Mouse (Mus musculus): Measurements from ENCODE around the gene Hrh1. TPM values are rescaled to one million over a fixed set of nuclear protein-coding genes. Genes with fewer than 3 reads are reported as not detected.
A peak's percentile ranks its signal among the peaks of the same experiment; 100 is the strongest.

Gene Hrh1
- polyA plus RNA-seq, 1 experiment, result 0.55 TPM

DNA sequence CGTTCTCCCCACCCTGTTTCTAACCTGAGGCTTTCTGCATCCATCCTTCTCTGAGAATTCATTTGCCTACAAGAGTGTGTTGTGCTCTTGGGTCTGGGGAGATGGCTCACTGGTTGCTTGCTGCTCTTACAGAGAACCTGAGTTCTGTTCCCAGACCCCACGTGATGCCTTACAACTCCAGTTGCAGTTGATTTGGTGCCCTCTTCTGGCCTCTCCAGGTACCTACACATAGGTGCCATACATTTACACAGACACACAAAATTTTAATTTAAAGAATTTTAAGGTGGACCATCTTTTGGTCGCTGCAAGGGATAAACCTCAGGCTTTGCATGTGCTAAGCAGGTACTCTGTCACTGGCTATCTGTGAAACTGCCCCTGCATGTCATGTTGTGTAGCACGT is 57.5 kb downstream of the Hrh1 start:
- Histone ChIP-seq H3K79me2 (ENCODE audit: control insufficient read depth, insufficient read depth) (no peaks in the 10 kb centered on the region), H3ac (ENCODE audit: control insufficient read depth, insufficient read length, low read depth) (no peak overlapping the region), H3K36me3 (ENCODE audit: control insufficient read depth, insufficient read depth) (no peaks in the 10 kb centered on the region), H3K79me3 (ENCODE audit: low read depth) (no peaks in the 10 kb centered on the region), H3K4me3 (ENCODE audit: insufficient read depth, poor library complexity, severe bottlenecking) (no peak overlapping the region), H3K27me3 (ENCODE audit: control insufficient read depth, insufficient read depth, insufficient read length) (no peaks in the 10 kb centered on the region)
- TF ChIP-seq MYOD1 (IDR thresholded peaks at IDR 0.05; ENCODE audit: control insufficient read depth, insufficient read length, low read depth), result no peak
- no peak for TF ChIP-seq MAX (IDR thresholded peaks at IDR 0.05)
- no peak for TF ChIP-seq USF1 (IDR thresholded peaks at IDR 0.05; ENCODE audit: low read depth)
- no peak for TF ChIP-seq MYOG (IDR thresholded peaks at IDR 0.05; ENCODE audit: control insufficient read depth, extremely low read depth, insufficient read length)
- no peak for TF ChIP-seq CTCF (IDR thresholded peaks at IDR 0.05; ENCODE audit: control insufficient read depth, insufficient read depth, insufficient read length)
- TF ChIP-seq CEBPB (IDR thresholded peaks at IDR 0.05; ENCODE audit: low read depth), result no peak
- TF ChIP-seq FOSL1 (IDR thresholded peaks at IDR 0.05; ENCODE audit: insufficient read depth, low read length, poor library complexity, severe bottlenecking), result no peak

DNA sequence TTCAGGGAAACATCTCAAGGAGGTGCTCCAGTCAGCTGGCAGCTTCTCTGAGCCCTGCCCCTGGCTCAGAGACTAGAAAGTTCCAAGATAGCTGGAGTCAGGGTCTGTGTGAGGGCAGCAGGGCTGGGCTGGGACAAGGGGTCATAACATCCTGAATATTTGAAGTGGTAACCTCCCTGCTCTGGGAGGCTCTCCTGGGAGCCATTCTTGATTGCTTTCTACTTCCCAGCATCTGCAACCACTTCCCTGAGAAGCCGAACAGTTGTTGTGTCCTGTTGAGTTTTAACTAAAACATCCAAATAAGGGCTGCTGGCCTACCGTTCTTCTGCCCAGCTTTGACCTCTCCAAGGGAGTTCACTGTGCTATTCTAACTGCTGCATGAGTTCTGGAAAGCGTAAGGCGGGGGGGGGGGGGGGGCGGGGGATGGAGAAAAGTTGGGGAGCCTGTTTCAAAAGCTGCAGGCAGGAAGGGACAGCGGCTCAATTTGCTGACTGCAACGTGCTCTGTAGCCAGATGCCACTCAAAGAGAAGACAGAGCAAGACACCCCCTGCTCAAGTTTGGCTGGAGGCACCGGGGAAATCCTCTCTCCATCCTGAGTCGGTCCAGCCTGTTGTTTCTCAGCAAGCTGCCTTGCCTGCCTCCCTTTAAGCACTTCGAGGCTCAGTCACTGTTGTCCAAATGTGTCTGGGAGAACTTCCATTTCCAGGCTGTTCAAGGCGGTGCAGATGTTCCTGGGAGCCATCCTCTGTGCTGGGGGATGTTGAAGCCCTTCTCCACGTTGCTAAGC is 58.7 kb downstream of the Hrh1 start:
- Histone ChIP-seq H3K27me3 (ENCODE audit: control insufficient read depth, insufficient read depth, insufficient read length) (no peaks in the 10 kb centered on the region), H3K4me3 (ENCODE audit: insufficient read depth, poor library complexity, severe bottlenecking) (no peak overlapping the region), H3ac (ENCODE audit: control insufficient read depth, insufficient read length, low read depth) (no peak overlapping the region), H3K79me3 (ENCODE audit: low read depth) (no peaks in the 10 kb centered on the region), H3K36me3 (ENCODE audit: control insufficient read depth, insufficient read depth) (no peaks in the 10 kb centered on the region), H3K79me2 (ENCODE audit: control insufficient read depth, insufficient read depth) (no peaks in the 10 kb centered on the region)
- TF ChIP-seq FOSL1 (IDR thresholded peaks at IDR 0.05; ENCODE audit: insufficient read depth, low read length, poor library complexity, severe bottlenecking) (no peak), MYOG (IDR thresholded peaks at IDR 0.05; ENCODE audit: control insufficient read depth, extremely low read depth, insufficient read length) (no peak), MYOD1 (IDR thresholded peaks at IDR 0.05; ENCODE audit: control insufficient read depth, insufficient read length, low read depth) (no peak)

GRCm38 (mm10) chr6:114457299-114457698 is 59.6 kb downstream of the Hrh1 start:
- no peak overlapping the region for H3ac ChIP-seq (ENCODE audit: control insufficient read depth, insufficient read length, low read depth)
- no peaks in the 10 kb centered on the region for H3K79me3 ChIP-seq (ENCODE audit: low read depth)
- no peaks in the 10 kb centered on the region for H3K27me3 ChIP-seq (ENCODE audit: control insufficient read depth, insufficient read depth, insufficient read length)
- TF ChIP-seq FOSL1 (IDR thresholded peaks at IDR 0.05; ENCODE audit: insufficient read depth, low read length, poor library complexity, severe bottlenecking), result no peak
- TF ChIP-seq CTCF (IDR thresholded peaks at IDR 0.05; ENCODE audit: control insufficient read depth, insufficient read depth, insufficient read length), result no peak
- TF ChIP-seq MYOD1 (IDR thresholded peaks at IDR 0.05; ENCODE audit: control insufficient read depth, insufficient read length, low read depth), result no peak
- no peak for TF ChIP-seq MYOG (IDR thresholded peaks at IDR 0.05; ENCODE audit: control insufficient read depth, extremely low read depth, insufficient read length)
- no peak for TF ChIP-seq CEBPB (IDR thresholded peaks at IDR 0.05; ENCODE audit: low read depth)
- H3K79me2 ChIP-seq (ENCODE audit: control insufficient read depth, insufficient read depth), result no peaks in the 10 kb centered on the region
- no peak overlapping the region for H3K4me3 ChIP-seq (ENCODE audit: insufficient read depth, poor library complexity, severe bottlenecking)
- H3K36me3 ChIP-seq (ENCODE audit: control insufficient read depth, insufficient read depth), result no peaks in the 10 kb centered on the region

DNA sequence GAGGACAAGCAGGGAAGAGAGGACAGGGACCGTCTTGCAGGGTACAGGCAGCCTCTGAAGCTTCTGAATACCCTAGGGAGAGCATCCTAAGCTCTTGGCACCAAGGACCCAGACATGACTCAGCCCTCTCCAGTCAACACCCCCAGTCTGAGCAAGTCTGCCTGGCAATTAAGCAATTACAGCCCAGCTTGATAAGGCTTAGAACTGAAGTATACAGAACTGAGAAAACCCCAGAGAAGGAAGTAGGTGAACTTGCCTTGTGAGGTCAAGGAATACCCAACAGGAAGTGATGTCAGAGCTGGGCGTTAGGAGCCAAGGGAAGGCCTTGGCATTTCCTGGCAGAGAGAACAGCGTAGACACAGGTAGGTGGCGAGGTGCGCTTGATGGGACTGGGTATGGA is 60.5 kb downstream of the Hrh1 start:
- no peaks in the 10 kb centered on the region for H3K79me3 ChIP-seq (ENCODE audit: low read depth)
- H3ac ChIP-seq (ENCODE audit: control insufficient read depth, insufficient read length, low read depth), result no peak overlapping the region
- H3K36me3 ChIP-seq (ENCODE audit: control insufficient read depth, insufficient read depth), result no peaks in the 10 kb centered on the region
- no peaks in the 10 kb centered on the region for H3K79me2 ChIP-seq (ENCODE audit: control insufficient read depth, insufficient read depth)
- H3K4me3 ChIP-seq (ENCODE audit: insufficient read depth, poor library complexity, severe bottlenecking), result no peak overlapping the region
- no peaks in the 10 kb centered on the region for H3K27me3 ChIP-seq (ENCODE audit: control insufficient read depth, insufficient read depth, insufficient read length)
- TF ChIP-seq MYOG (IDR thresholded peaks at IDR 0.05; ENCODE audit: control insufficient read depth, extremely low read depth, insufficient read length) (no peak), FOSL1 (IDR thresholded peaks at IDR 0.05; ENCODE audit: insufficient read depth, low read length, poor library complexity, severe bottlenecking) (peak; percentile 12), CEBPB (IDR thresholded peaks at IDR 0.05; ENCODE audit: low read depth) (peak; percentile 43)

DNA sequence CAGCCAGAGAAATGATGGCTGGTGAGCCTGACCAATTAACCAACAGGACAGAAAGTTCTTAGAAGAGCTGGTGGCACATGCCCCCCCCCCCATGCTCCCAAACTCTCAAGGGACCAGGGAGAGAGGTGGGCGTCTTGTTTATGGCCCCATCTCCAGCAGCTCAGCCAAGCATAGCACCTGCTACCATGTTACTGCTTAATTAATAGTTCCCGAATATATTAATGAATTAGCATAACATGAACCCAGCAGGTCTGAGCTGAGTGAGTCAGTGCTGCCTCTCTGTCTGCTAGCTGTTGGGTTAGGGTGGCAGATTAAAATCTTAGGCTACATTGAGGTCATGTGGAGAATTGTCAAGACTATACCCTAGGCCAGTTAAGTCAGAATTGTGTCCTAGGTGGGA is 62.2 kb downstream of the Hrh1 start:
- TF ChIP-seq USF1 (IDR thresholded peaks at IDR 0.05; ENCODE audit: low read depth) (no peak), MYOD1 (IDR thresholded peaks at IDR 0.05; ENCODE audit: control insufficient read depth, insufficient read length, low read depth) (no peak), CEBPB (IDR thresholded peaks at IDR 0.05; ENCODE audit: low read depth) (no peak), MAX (IDR thresholded peaks at IDR 0.05) (no peak), FOSL1 (IDR thresholded peaks at IDR 0.05; ENCODE audit: insufficient read depth, low read length, poor library complexity, severe bottlenecking) (no peak), CTCF (IDR thresholded peaks at IDR 0.05; ENCODE audit: control insufficient read depth, insufficient read depth, insufficient read length) (no peak), MYOG (IDR thresholded peaks at IDR 0.05; ENCODE audit: control insufficient read depth, extremely low read depth, insufficient read length) (no peak)

GRCm38 (mm10) chr6:114461536-114461935 is 63.8 kb downstream of the Hrh1 start:
- no peaks in the 10 kb centered on the region for H3K27me3 ChIP-seq (ENCODE audit: control insufficient read depth, insufficient read depth, insufficient read length)
- no peaks in the 10 kb centered on the region for H3K36me3 ChIP-seq (ENCODE audit: control insufficient read depth, insufficient read depth)
- H3K4me3 ChIP-seq (ENCODE audit: insufficient read depth, poor library complexity, severe bottlenecking), result no peak overlapping the region
- TF ChIP-seq FOSL1 (IDR thresholded peaks at IDR 0.05; ENCODE audit: insufficient read depth, low read length, poor library complexity, severe bottlenecking) (no peak), CEBPB (IDR thresholded peaks at IDR 0.05; ENCODE audit: low read depth) (no peak), USF1 (IDR thresholded peaks at IDR 0.05; ENCODE audit: low read depth) (no peak), CTCF (IDR thresholded peaks at IDR 0.05; ENCODE audit: control insufficient read depth, insufficient read depth, insufficient read length) (no peak), MAX (IDR thresholded peaks at IDR 0.05) (no peak), MYOG (IDR thresholded peaks at IDR 0.05; ENCODE audit: control insufficient read depth, extremely low read depth, insufficient read length) (no peak), MYOD1 (IDR thresholded peaks at IDR 0.05; ENCODE audit: control insufficient read depth, insufficient read length, low read depth) (no peak)
- no peaks in the 10 kb centered on the region for H3K79me3 ChIP-seq (ENCODE audit: low read depth)
- H3K79me2 ChIP-seq (ENCODE audit: control insufficient read depth, insufficient read depth), result no peaks in the 10 kb centered on the region
- no peak overlapping the region for H3ac ChIP-seq (ENCODE audit: control insufficient read depth, insufficient read length, low read depth)

More for the DNA sequence above, 62.2 kb downstream of the Hrh1 start:
- Histone ChIP-seq H3ac (ENCODE audit: control insufficient read depth, insufficient read length, low read depth) (no peak overlapping the region), H3K27me3 (ENCODE audit: control insufficient read depth, insufficient read depth, insufficient read length) (no peaks in the 10 kb centered on the region), H3K79me3 (ENCODE audit: low read depth) (no peaks in the 10 kb centered on the region), H3K4me3 (ENCODE audit: insufficient read depth, poor library complexity, severe bottlenecking) (no peak overlapping the region), H3K79me2 (ENCODE audit: control insufficient read depth, insufficient read depth) (no peaks in the 10 kb centered on the region), H3K36me3 (ENCODE audit: control insufficient read depth, insufficient read depth) (no peaks in the 10 kb centered on the region)

Data from C2C12 (cell line).